Mouse (Mus musculus) lung, adult 2 months (tissue): Measurements from ENCODE around the gene Stxbp6. TPM values are rescaled to one million over a fixed set of nuclear protein-coding genes. Genes with fewer than 3 reads are reported as not detected.

ENCODE experiments used
- DNase-seq: peaks from one replicate; pipeline ENCODE4 v3.0.0; 2022
- H3K4me1 ChIP-seq: fragments of 200-500 bp; 2 replicates; pipeline ENCODE4 v1.6.1; 2011; ENCODE audit warnings: low read length; ENCODE audit not compliant: control insufficient read depth, insufficient read depth
- H3K4me3 ChIP-seq: fragments of 200-500 bp; replicated peaks from 2 replicates; pipeline ENCODE3; 2011; ENCODE audit warnings: low read depth, mild to moderate bottlenecking, control low read depth, low read length; ENCODE audit errors: extremely low read depth
- CTCF ChIP-seq: fragments of 200-500 bp; IDR thresholded peaks from 2 replicates; pipeline ENCODE4 v1.5.1; 2011; ENCODE audit warnings: mild to moderate bottlenecking, low read length, control low read depth; ENCODE audit not compliant: insufficient read depth
- POLR2A ChIP-seq: fragments of 200-500 bp; IDR thresholded peaks from 2 replicates; pipeline ENCODE4 v1.6.1; 2011; ENCODE audit warnings: low read depth, mild to moderate bottlenecking, control low read depth, low read length, borderline replicate concordance; ENCODE audit errors: extremely low read depth
- WGBS: fragments of 180-500 bp; shearing (Covaris S2); methylation state at CpG from one replicate; pipeline ENCODE4 v1.1.7; 2018; 5-methylcytosine and 5-hydroxymethylcytosine counted together
- polyA plus RNA-seq: library from polyadenylated mRNA; depleted of rRNA; stranded (reverse); fragments of >200 nt; gene quantifications from 2 replicates; pipeline ENCODE4 v1.2.3, GENCODE M21; 2012

Gene Stxbp6
- polyA plus RNA-seq, 1 experiment: 24.5 TPM

DNA sequence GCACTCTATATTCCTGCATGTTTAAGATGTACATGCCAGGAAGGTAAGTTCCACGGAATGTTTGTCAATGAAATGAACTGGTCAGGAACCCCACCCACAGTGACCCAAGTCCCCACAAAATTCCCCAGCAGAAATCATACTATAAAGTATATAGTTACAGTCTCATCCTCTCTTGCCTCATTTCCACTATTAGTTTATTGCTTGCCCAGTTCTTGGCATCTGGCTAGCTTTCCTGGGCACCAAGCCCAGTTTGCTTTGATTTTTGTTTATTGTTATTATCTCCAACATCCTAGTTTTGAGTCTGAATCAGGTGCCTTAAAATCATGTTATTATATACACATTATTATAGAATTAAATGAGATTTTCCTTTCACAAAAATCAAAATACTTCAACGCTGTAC, 168.5 kb downstream of the Stxbp6 start:
- Histone ChIP-seq H3K4me1 (no peaks in the 10 kb centered on the region), H3K4me3 (no peak overlapping the region)
- TF ChIP-seq CTCF (no peak), POLR2A (no peak)
- 49% methylated on average over 2 of the region's 2 CpGs for WGBS
- no peak for DNase-seq

DNA sequence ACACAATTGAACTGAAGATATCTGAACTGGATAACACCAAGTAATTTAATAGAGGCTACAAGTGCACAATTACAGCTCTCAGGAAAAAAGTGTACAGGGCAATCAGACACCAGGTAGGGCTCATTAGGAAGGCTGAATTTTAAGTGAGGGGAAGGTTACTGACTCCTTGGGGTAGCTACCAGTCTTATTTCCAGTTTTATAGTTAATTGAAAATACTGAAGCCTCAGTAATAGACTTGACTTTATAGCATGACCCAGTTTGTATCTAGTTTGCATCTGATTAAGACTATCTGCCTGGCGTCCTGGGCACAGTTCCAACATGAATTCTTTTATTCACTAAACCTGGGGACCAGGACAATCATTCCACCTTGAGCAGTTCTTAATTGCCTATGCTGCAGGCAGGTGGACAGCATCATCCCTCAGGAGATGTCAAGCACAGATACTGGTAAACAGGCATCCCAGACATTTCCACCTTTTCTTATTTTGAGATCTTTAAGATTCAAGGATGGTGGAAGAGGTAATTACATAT, 171.2 kb downstream of the Stxbp6 start:
- no peak overlapping the region for H3K4me3 ChIP-seq

DNA sequence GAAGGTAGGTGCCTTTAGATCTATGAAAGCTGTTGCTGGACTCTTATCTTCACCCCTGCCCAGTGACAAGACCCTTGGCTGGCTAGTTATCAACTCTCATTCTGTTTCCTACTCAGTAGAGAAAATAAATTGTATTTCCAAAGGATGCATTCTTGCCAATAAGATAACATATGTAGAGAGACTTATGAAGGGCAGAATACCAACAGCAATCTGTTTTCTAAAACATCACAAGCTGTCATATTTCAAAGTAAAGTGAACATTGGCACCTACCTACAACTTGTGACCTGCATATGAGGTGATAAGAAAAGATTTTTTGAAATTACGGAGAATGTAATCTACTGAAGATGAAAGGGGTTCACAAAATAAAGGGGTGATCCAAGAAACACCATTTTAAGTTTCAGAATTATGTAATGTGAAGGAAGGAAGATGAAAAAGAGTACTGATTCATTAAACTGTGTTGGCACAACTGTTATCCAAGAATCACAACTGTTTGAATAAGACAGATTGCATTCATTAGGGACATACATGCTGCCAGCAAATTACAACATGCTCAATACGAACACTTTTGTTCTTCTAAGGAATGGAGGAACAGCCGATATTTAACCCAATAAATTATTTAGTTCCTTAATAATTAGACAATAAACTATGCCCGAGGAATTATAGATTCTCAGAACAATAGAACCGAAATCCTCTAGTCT, 175.2 kb downstream of the Stxbp6 start:
- Histone ChIP-seq H3K4me3 (no peak overlapping the region), H3K4me1 (no peaks in the 10 kb centered on the region)
- DNase-seq: no peak
- TF ChIP-seq CTCF: no peak
- WGBS: 71% methylated on average over 5 of the region's 5 CpGs

More for the DNA sequence above, 171.2 kb downstream of the Stxbp6 start:
- TF ChIP-seq POLR2A: no peak
- TF ChIP-seq CTCF: no peak
- no peaks in the 10 kb centered on the region for H3K4me1 ChIP-seq
- 53% methylated on average over 1 of the region's 1 CpGs for WGBS
- DNase-seq: no peak

DNA sequence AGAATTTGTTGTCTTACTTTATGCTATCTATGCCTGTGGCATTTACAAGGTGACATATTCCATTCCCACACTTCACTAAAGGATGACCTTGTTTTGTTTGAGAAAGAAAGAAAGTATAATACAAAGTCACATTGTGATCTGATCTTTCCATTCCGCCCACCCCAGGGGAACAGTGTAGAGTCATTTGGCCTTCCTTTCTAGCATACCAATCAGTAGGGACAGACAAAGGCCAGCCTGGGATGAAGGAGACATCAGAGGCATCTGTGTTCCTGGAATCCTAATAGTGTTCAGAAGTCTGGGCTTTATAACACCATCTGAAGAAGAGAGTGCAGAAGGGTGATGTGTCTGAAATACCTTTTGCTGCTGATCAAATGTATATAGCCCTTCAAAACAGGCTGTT, 178.0 kb downstream of the Stxbp6 start:
- TF ChIP-seq POLR2A (no peak), CTCF (no peak)
- 89% methylated on average over 1 of the region's 1 CpGs for WGBS

DNA sequence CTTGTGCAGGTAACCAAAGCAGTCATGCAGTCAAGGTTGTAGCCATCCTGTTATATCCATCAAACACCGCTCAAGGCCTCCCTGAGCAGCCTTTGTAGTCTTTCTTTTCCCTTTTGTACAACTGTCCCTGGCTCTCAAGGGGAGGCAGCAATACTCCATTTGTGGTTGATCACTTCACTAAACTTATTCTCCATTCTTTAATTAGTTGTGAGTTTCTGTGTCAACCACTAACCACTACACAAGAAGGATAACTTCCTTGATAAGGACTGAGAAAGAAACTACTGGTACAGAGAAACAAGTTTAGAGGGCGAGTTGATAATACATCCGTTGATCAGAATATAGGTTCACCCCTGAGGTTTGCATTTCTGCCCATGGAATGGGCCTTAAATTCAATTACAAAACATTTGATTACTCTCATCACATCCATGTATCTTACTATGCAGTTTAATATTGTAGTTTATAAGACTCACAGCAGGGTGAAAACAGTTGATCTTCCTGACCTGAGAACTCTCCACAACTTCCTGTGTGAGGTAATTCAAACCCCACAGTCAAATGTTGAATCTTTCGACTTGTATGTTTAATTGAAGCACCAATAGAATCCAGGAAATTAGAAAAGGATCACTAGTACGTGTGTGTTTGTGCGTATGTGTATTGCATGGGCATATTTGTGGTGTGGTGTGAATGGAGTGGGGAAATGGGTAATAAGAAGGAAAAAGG, 184.7 kb downstream of the Stxbp6 start:
- 68% methylated on average over 6 of the region's 6 CpGs for WGBS
- Histone ChIP-seq H3K4me3 (no peak overlapping the region), H3K4me1 (no peaks in the 10 kb centered on the region)
- no peak for DNase-seq
- TF ChIP-seq CTCF (no peak), POLR2A (no peak)

More for the DNA sequence above, 178.0 kb downstream of the Stxbp6 start:
- Histone ChIP-seq H3K4me1 (no peaks in the 10 kb centered on the region), H3K4me3 (no peak overlapping the region)
- no peak for DNase-seq

DNA sequence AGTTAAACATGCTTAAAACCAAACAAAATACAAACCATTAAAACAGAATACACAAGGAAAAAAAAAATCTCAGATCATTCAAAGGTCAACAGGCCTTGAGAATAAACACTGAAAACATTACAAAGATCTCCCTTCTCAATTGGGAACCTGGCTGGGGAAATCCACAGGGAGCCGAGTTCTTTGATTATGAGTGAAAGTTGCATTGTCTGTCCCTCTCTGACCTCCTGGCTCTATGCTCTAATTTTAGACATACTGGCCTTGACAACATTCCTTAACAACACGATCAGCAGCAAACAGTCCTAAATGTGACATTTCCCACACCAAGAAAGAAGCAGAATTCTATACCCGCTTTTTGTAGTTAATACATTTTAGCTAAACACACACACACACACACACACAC, 187.7 kb downstream of the Stxbp6 start:
- no peak for DNase-seq
- Histone ChIP-seq H3K4me1 (no peaks in the 10 kb centered on the region; the same call in 1 of the 2 replicates), H3K4me3 (no peak overlapping the region)
- TF ChIP-seq CTCF: no peak
- no peak for TF ChIP-seq POLR2A
- WGBS: 44% methylated on average over 3 of the region's 3 CpGs

DNA sequence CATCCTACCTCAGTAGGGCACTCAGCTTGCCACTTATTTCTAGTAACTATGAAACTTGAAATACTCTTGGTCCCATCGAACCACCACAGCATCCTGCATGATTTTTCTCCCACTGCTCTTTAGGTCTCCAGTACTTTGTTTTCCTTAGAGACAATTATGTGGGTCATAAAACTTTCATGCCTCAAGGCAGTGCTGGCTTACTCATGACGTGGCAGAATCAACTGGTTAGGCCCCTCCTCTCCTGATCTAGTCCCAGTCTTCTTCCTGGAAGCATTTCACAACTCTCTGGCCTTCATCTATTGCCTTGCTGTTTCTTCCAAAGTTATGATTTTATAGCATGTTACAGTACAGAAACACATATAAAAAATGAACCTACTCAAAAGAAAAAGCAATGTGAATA, 201.8 kb downstream of the Stxbp6 start:
- H3K4me1 ChIP-seq: no peaks in the 10 kb centered on the region
- H3K4me3 ChIP-seq: no peak overlapping the region
- TF ChIP-seq CTCF (no peak), POLR2A (no peak)
- WGBS: 81% methylated on average over 2 of the region's 2 CpGs
- DNase-seq: no peak

DNA sequence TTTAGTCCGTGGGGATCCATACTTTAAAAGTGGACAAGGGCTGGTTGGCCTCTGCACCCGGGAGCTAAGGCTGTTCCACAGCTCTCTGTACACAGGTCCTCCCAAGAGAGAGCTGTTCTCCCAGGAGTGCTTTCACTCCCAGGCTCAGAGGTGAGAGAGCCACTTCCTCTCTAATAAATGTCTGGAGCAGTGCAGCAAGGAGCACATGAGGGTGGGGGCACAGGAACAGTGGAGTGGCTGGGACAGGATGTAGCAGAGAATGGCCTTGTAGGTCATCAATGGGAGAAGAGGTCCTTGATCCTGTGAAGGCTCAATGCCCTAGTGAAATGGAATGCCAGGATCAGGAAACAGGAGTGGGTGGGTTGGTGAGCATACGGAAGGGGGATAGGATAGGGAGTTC, 209.1 kb downstream of the Stxbp6 start:
- Histone ChIP-seq H3K4me1 (no peaks in the 10 kb centered on the region), H3K4me3 (no peak overlapping the region)
- DNase-seq: no peak
- WGBS: 51% methylated on average over 3 of the region's 3 CpGs
- no peak for TF ChIP-seq CTCF
- TF ChIP-seq POLR2A: no peak

DNA sequence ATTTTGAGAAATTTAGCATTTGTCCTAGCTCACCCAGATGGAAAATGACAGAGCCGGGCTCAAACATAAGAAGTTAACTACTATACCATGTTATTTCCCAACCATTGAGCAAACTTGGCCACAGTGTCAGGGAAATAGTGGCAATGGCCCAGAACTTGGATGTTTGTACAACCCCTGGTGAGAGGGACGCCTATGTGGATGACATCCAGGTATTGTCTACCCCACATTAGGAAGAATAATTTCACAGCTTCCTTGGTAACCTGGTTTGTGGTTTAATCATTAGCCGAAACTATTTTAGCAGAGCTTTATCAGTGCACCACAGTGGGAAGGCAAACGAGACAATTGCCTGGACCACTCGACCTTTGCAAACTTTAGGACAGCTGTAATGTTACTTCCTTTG, 215.1 kb downstream of the Stxbp6 start:
- TF ChIP-seq CTCF: no peak
- no peak for TF ChIP-seq POLR2A
- H3K4me3 ChIP-seq: no peak overlapping the region
- 25% methylated on average over 5 of the region's 5 CpGs for WGBS
- DNase-seq: no peak
- H3K4me1 ChIP-seq: peaks cover 2% of the 10 kb centered on the region
